Mouse (Mus musculus): ENCODE measurements around the gene Trip13. TPM values are rescaled to one million over a fixed set of nuclear protein-coding genes. Genes with fewer than 3 reads are reported as not detected.
A peak's percentile ranks its signal among the peaks of the same experiment; 100 is the strongest.

Trip13 gene
- polyA plus RNA-seq (2015; fragmentation: Nextera tagmentation; extraction: Ambion mirVana): 11.5 and 12.2 TPM in 2 replicates

GRCm38 (mm10) chr13:73937321-73938176 is at the start of gene Trip13, which contains the start of gene Brd9:
Gene Trip13 (minus strand): TSS chr13:73937784.
Gene Brd9 (plus strand): TSS chr13:73937811.
- Histone ChIP-seq H3K27ac (ENCODE audit: low read depth, low read length) (peak within 1 kb of the TSS; percentile 87), H3K27me3 (replicated peaks; ENCODE audit: control insufficient read depth, insufficient read depth, low read length) (no peaks in the 10 kb centered on the region), H3K4me3 (ENCODE audit: low read length) (peak within 1 kb of the TSS; percentile 88), H3K4me1 (ENCODE audit: control insufficient read depth, insufficient read depth, low read depth, low read length) (peaks cover 11% of the 10 kb centered on the region), H3K4me2 (ENCODE audit: low read length) (peak within 1 kb of the TSS; percentile 79), H3K9ac (ENCODE audit: low read depth, low read length) (peak within 1 kb of the TSS; percentile 85), H3K9me3 (ENCODE audit: control insufficient read depth, low read length) (no peaks in the 10 kb centered on the region), H3K36me3 (ENCODE audit: control insufficient read depth, insufficient read depth, low read length) (peaks cover 15% of the 10 kb centered on the region)
- under 1% methylated on average over 81 of the region's 82 CpGs for WGBS
- ATAC-seq: peak; percentile 98

GRCm38 (mm10) chr13:73976935-73977334 is 39.4 kb upstream of the Trip13 start:
- ATAC-seq: no peak
- no peak overlapping the region for H3K4me2 ChIP-seq (ENCODE audit: low read length)
- WGBS: 90% methylated on average over 5 of the region's 5 CpGs

GRCm38 (mm10) chr13:73974523-73974922 is 36.9 kb upstream of the Trip13 start:
- Histone ChIP-seq H3K9ac (ENCODE audit: low read depth, low read length) (no peak overlapping the region), H3K27me3 (replicated peaks; ENCODE audit: control insufficient read depth, insufficient read depth, low read length) (no peaks in the 10 kb centered on the region), H3K4me2 (ENCODE audit: low read length) (no peak overlapping the region), H3K36me3 (ENCODE audit: control insufficient read depth, insufficient read depth, low read length) (no peaks in the 10 kb centered on the region), H3K4me3 (ENCODE audit: low read length) (no peak overlapping the region), H3K4me1 (ENCODE audit: control insufficient read depth, insufficient read depth, low read depth, low read length) (no peaks in the 10 kb centered on the region), H3K27ac (ENCODE audit: low read depth, low read length) (no peak overlapping the region), H3K9me3 (ENCODE audit: control insufficient read depth, low read length) (no peaks in the 10 kb centered on the region)
- ATAC-seq: no peak
- 93% methylated on average over 3 of the region's 3 CpGs for WGBS

More at GRCm38 (mm10) chr13:73976935-73977334, 39.4 kb upstream of the Trip13 start:
- Histone ChIP-seq H3K4me1 (ENCODE audit: control insufficient read depth, insufficient read depth, low read depth, low read length) (no peaks in the 10 kb centered on the region), H3K4me3 (ENCODE audit: low read length) (no peak overlapping the region), H3K9ac (ENCODE audit: low read depth, low read length) (no peak overlapping the region), H3K27me3 (replicated peaks; ENCODE audit: control insufficient read depth, insufficient read depth, low read length) (no peaks in the 10 kb centered on the region), H3K36me3 (ENCODE audit: control insufficient read depth, insufficient read depth, low read length) (no peaks in the 10 kb centered on the region), H3K27ac (ENCODE audit: low read depth, low read length) (no peak overlapping the region), H3K9me3 (ENCODE audit: control insufficient read depth, low read length) (no peaks in the 10 kb centered on the region)

GRCm38 (mm10) chr13:73970545-73971448 is 33.2 kb upstream of the Trip13 start:
- no peaks in the 10 kb centered on the region for H3K9me3 ChIP-seq (ENCODE audit: control insufficient read depth, low read length)
- H3K4me2 ChIP-seq (ENCODE audit: low read length): peak overlapping the region; percentile 20; the same call in 1 of the 2 replicates
- no peaks in the 10 kb centered on the region for H3K36me3 ChIP-seq (ENCODE audit: control insufficient read depth, insufficient read depth, low read length)
- H3K4me3 ChIP-seq (ENCODE audit: low read length): no peak overlapping the region
- no peak overlapping the region for H3K9ac ChIP-seq (ENCODE audit: low read depth, low read length)
- no peak overlapping the region for H3K27ac ChIP-seq (ENCODE audit: low read depth, low read length)
- WGBS: 46% methylated on average over 12 of the region's 12 CpGs
- no peaks in the 10 kb centered on the region for H3K27me3 ChIP-seq (replicated peaks; ENCODE audit: control insufficient read depth, insufficient read depth, low read length)
- ATAC-seq: peak; percentile 95
- no peaks in the 10 kb centered on the region for H3K4me1 ChIP-seq (ENCODE audit: control insufficient read depth, insufficient read depth, low read depth, low read length)

GRCm38 (mm10) chr13:73963551-73963950 is 26.0 kb upstream of the Trip13 start, which contains the start of gene Zdhhc11:
Gene Zdhhc11 (plus strand): TSS chr13:73963851.
- 88% methylated on average over 5 of the region's 5 CpGs for WGBS
- H3K4me1 ChIP-seq (ENCODE audit: control insufficient read depth, insufficient read depth, low read depth, low read length): no peaks in the 10 kb centered on the region
- H3K4me3 ChIP-seq (ENCODE audit: low read length): no peak within 1 kb of the TSS
- no peak within 1 kb of the TSS for H3K9ac ChIP-seq (ENCODE audit: low read depth, low read length)
- H3K27ac ChIP-seq (ENCODE audit: low read depth, low read length): no peak within 1 kb of the TSS
- H3K36me3 ChIP-seq (ENCODE audit: control insufficient read depth, insufficient read depth, low read length): peaks cover 28% of the 10 kb centered on the region
- H3K27me3 ChIP-seq (replicated peaks; ENCODE audit: control insufficient read depth, insufficient read depth, low read length): no peaks in the 10 kb centered on the region
- H3K9me3 ChIP-seq (ENCODE audit: control insufficient read depth, low read length): no peaks in the 10 kb centered on the region
- no peak within 1 kb of the TSS for H3K4me2 ChIP-seq (ENCODE audit: low read length)
- no peak for ATAC-seq

GRCm38 (mm10) chr13:73961177-73961576 is 23.6 kb upstream of the Trip13 start:
- Histone ChIP-seq H3K36me3 (ENCODE audit: control insufficient read depth, insufficient read depth, low read length) (peaks cover 43% of the 10 kb centered on the region), H3K27ac (ENCODE audit: low read depth, low read length) (no peak overlapping the region), H3K4me3 (ENCODE audit: low read length) (no peak overlapping the region), H3K9me3 (ENCODE audit: control insufficient read depth, low read length) (no peaks in the 10 kb centered on the region), H3K9ac (ENCODE audit: low read depth, low read length) (no peak overlapping the region), H3K27me3 (replicated peaks; ENCODE audit: control insufficient read depth, insufficient read depth, low read length) (no peaks in the 10 kb centered on the region), H3K4me1 (ENCODE audit: control insufficient read depth, insufficient read depth, low read depth, low read length) (no peaks in the 10 kb centered on the region), H3K4me2 (ENCODE audit: low read length) (no peak overlapping the region)
- peak; percentile 50 for ATAC-seq
- 80% methylated on average over 4 of the region's 4 CpGs for WGBS

- Histone ChIP-seq H3K27ac (ENCODE audit: low read depth, low read length) (no peak overlapping the region), H3K4me3 (ENCODE audit: low read length) (no peak overlapping the region), H3K4me1 (ENCODE audit: control insufficient read depth, insufficient read depth, low read depth, low read length) (no peaks in the 10 kb centered on the region), H3K9me3 (ENCODE audit: control insufficient read depth, low read length) (no peaks in the 10 kb centered on the region), H3K4me2 (ENCODE audit: low read length) (no peak overlapping the region), H3K27me3 (replicated peaks; ENCODE audit: control insufficient read depth, insufficient read depth, low read length) (no peaks in the 10 kb centered on the region), H3K9ac (ENCODE audit: low read depth, low read length) (no peak overlapping the region), H3K36me3 (ENCODE audit: control insufficient read depth, insufficient read depth, low read length) (peaks cover 50% of the 10 kb centered on the region)
- ATAC-seq: no peak
- WGBS: 95% methylated on average over 10 of the region's 10 CpGs
These were observed 22.6 kb upstream of the Trip13 start for GRCm38 (mm10) chr13:73960117-73960652.

GRCm38 (mm10) chr13:73955531-73955930 is 17.9 kb upstream of the Trip13 start:
- H3K4me3 ChIP-seq (ENCODE audit: low read length): no peak overlapping the region
- 89% methylated on average over 5 of the region's 5 CpGs for WGBS
- H3K4me2 ChIP-seq (ENCODE audit: low read length): no peak overlapping the region
- ATAC-seq: no peak
- no peaks in the 10 kb centered on the region for H3K27me3 ChIP-seq (replicated peaks; ENCODE audit: control insufficient read depth, insufficient read depth, low read length)
- no peak overlapping the region for H3K9ac ChIP-seq (ENCODE audit: low read depth, low read length)
- H3K27ac ChIP-seq (ENCODE audit: low read depth, low read length): no peak overlapping the region
- peaks cover 63% of the 10 kb centered on the region for H3K36me3 ChIP-seq (ENCODE audit: control insufficient read depth, insufficient read depth, low read length)
- no peaks in the 10 kb centered on the region for H3K4me1 ChIP-seq (ENCODE audit: control insufficient read depth, insufficient read depth, low read depth, low read length)
- H3K9me3 ChIP-seq (ENCODE audit: control insufficient read depth, low read length): no peaks in the 10 kb centered on the region

Measured in hindbrain, embryonic 16.5 days (tissue).